Mouse (Mus musculus): ENCODE data around the gene Nucb1.

DNA sequence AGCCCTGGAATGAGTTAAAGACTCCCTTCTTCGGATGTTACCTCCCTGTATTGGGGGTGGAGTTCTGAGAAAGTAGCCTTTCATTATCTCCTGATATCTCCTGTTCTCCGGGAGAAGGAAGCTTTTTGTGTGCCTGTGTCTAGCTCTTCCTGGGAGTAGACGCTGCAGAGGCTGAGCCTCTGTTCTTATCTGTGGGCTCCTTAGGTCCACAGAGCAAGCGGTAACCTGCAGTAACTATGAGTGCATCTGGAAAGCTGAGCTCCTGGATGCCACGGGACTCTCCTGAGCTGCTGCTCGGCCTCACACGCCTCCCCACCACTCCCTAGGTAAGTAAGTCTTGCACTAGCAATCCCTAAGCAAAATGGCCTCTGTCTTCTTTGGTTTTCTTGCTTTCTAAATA, 24.0 kb downstream of the Nucb1 start:
- no peak for TF ChIP-seq POLR2A (IDR thresholded peaks at IDR 0.05; ENCODE audit: borderline replicate concordance, low read depth, low read length)
- TF ChIP-seq CTCF (IDR thresholded peaks at IDR 0.05; ENCODE audit: low read depth, low read length): no peak

Data from bone marrow macrophage, adult 2 months (primary cell).